Mouse (Mus musculus) kidney, adult 10 weeks (tissue): ENCODE results near the gene Ssc4d. TPM values are rescaled to one million over a fixed set of nuclear protein-coding genes. Genes with fewer than 3 reads are reported as not detected.

Experiments
- polyA plus RNA-seq: library from polyadenylated mRNA; stranded (reverse); fragments of 350-450 nt; fragmentation: Illumina TruSeq; extraction: RNeasy Lipid Tissue Mini Kit (QIAGEN cat#74804); gene quantifications from one replicate; pipeline ENCODE4 v1.2.3, GENCODE M21; 2014; ENCODE audit warnings: low read depth, low replicate concordance

Gene Ssc4d
- polyA plus RNA-seq, result 0.40 TPM

DNA sequence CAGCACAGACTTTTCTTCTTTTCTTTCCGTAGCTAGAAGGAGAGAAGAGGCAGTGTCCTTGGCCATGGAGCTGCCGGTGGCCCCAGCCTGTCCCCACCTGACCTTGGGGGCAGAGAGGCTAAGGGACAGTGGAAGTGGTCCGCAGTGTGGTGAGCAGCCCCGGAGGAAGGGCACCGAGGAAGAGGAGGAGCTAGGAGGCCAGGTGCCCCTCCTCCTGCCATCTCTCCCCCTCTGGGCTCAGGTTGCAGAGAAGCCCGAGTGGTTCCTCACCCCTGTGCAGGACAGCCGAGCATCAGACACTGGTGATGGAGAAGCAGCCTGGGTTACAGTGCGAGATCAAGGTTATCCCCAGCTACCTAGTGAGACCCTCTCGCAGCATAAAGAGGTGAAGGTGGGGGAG lies at the start of gene Ssc4d:
TSS of gene Ssc4d (minus strand) at position 167 of the 400 bp plus-strand sequence.

DNA sequence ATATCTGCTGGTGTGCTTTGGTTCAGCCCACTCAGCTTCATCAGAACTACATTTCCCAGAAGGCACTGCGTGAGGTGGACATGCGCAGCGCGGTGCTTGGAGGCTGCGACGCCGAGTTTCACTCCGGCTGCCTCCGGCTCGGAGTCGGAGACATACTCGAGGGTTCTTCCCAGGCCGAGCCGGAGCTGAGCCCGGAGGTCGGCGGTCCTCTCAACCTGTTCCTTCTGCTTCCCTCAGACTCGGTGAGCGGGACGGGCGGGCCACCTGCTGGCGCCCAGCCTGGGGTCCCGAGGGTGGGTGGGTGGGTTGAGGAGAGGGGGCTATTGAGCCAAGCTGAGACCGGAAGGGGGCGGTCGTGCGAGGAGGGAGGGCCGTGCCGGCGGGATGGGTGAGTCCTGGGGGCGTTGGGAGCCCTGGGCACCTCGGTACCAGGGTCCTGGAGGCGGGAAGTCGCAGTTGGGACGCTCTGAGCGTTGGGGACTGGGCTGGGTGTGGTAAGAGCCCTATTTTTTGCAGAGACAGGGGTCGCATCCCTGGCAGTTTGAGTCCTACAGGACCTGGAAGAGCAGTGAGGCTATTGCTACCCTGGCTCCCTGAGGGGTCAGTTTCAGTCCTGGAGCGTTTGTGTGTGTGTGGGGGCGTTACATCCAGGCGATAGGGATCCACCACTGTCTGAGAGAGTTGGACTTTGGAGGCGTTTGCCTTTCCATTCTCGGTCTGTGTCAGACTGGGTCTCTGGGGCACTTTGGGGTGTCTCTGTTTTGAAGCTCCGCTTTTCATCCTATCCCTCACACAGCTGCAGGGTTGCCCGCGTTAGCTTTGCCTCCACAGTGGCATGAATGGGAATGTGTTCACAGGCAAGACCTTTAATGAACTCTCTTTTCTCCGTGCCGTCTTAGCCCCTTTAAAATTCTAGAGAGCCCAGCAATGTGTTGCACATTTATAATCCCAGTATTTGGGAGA lies 20.7 kb upstream of the Ssc4d start, which contains the start of gene Dtx2:
TSS of gene Dtx2 (plus strand) at position 76 of the 963 bp plus-strand sequence.

DNA sequence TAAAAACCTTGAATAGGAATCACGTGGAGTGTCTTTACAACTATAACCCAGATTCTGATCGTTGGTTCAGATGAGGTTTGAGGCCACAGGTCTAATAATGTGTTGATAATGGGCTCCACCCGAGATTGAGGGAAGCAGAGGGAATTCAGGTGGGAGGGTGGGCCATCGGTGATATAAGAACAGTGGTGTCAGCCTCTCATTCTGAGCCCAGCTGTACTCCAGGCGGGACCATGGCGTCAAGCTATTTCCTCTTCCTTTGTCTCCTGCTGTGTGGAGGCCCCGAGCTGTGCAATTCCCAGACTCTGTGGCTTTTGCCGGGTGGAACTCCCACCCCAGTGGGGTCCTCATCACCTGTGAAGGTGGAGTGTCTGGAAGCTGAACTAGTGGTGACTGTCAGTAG lies 5.6 kb upstream of the Ssc4d start, which contains the start of gene Zp3:
TSS of gene Zp3 (plus strand) at position 196 of the 400 bp plus-strand sequence.

DNA sequence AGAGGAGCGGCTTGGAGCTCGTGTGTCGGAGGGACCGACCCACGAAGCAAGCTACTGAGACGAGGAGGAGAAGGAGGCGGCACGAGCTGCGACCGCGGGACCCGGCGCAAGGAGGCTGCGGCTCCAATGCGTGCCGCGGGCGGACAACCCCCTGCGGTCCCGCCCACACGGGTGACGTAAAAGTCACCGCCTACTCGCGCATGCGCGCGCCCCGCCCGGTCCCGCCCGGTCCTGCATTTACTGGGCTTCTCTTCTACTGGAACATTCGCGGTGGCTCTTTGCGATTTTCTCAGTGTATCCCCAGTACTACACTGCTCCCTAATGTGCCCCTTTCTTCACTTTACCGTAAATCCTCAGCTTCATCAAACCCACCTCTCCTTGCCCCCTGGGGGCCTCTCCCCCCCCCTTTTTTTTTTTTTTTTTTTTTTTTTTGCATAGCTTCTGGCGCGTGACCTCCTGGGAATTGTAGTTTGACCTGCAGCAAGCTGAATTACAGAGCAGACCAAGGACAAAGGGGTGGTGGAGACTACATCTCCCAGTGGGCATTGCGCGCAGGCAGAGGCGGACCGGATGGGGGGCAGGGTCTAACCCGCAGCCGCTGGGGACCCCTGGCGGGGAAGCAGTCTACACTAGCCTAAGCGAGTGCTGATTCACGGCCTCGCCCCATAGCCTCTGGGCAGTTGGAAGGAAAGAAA lies 39.7 kb downstream of the Ssc4d start, which contains the start of gene Ywhag:
TSS of gene Ywhag (minus strand) at position 136 of the 695 bp plus-strand sequence.

Other genes starting within 250 kb of the Ssc4d start
- gene Tmem120a, start 230.1 kb downstream of the Ssc4d start, polyA plus RNA-seq, result 10.0 TPM
- not detected for gene Styxl1, start 196.1 kb downstream of the Ssc4d start, polyA plus RNA-seq
- gene Mdh2, start 196.1 kb downstream of the Ssc4d start, polyA plus RNA-seq, result 72.0 TPM
- gene Srrm3, start 167.6 kb downstream of the Ssc4d start, polyA plus RNA-seq, result not detected
- not detected for gene Hspb1, start 86.6 kb downstream of the Ssc4d start, polyA plus RNA-seq
- 44.8 TPM for gene Ywhag, start 39.9 kb downstream of the Ssc4d start, polyA plus RNA-seq
- not detected for gene Zp3, start 5.6 kb upstream of the Ssc4d start, polyA plus RNA-seq
- 0.16 TPM for gene Dtx2, start 20.3 kb upstream of the Ssc4d start, polyA plus RNA-seq
- 0.36 TPM for gene Upk3b, start 64.0 kb upstream of the Ssc4d start, polyA plus RNA-seq
- not detected for gene Upk3bl, start 80.0 kb upstream of the Ssc4d start, polyA plus RNA-seq
- gene Rasa4, start 109.4 kb upstream of the Ssc4d start, polyA plus RNA-seq, result 0.32 TPM
- 5.5 TPM for gene Polr2j, start 142.1 kb upstream of the Ssc4d start, polyA plus RNA-seq
- gene Lrwd1, start 161.5 kb upstream of the Ssc4d start, polyA plus RNA-seq, result 0.44 TPM
- gene Alkbh4, start 161.6 kb upstream of the Ssc4d start, polyA plus RNA-seq, result 0.69 TPM
- gene Orai2, start 196.2 kb upstream of the Ssc4d start, polyA plus RNA-seq, result 0.49 TPM
- 17.3 TPM for gene Prkrip1, start 224.4 kb upstream of the Ssc4d start, polyA plus RNA-seq